Mouse (Mus musculus) left cerebral cortex, postnatal 25 days (tissue): ENCODE measurements around the gene Mctp2. TPM values are rescaled to one million over a fixed set of nuclear protein-coding genes. Genes with fewer than 3 reads are reported as not detected.
"Not testable (repeated sequence)": the region's sequence is repeated elsewhere in the genome, so short reads cannot be mapped to it uniquely, and the experiment has no call there.

Source experiments
- DNase-seq, 2 experiments: peaks; one replicate each; pipeline ENCODE4 v3.0.0; 2022; ENCODE audit warnings: low spot score in 2 of 2, mixed read lengths in 1 of 2
- intact Hi-C: fragments of 180-260 bp; cut with DNase I; formaldehyde crosslinking; loops from one replicate; pipeline ENCODE4 v1.15.1; 2025
- total RNA-seq, 2 experiments: library from RNA; stranded (reverse); gene quantifications; 2 replicates each; pipeline ENCODE4 v1.2.3; 2021

The Mctp2 gene
- total RNA-seq, 2 experiments from 2014 or later, result 1.4 to 2.2 TPM

- intact Hi-C loops, result no loop called here
- no peak for DNase-seq
Measured at GRCm38 (mm10) chr7:72278412-72278811, 28.0 kb downstream of the Mctp2 start.

- intact Hi-C loops, result no loop called here
Measured at GRCm38 (mm10) chr7:72275513-72275912, 30.9 kb downstream of the Mctp2 start.

GRCm38 (mm10) chr7:72271546-72271945 lies 34.9 kb downstream of the Mctp2 start:
- DNase-seq, result no peak
- intact Hi-C loops, result no loop called here

More at GRCm38 (mm10) chr7:72275513-72275912, 30.9 kb downstream of the Mctp2 start:
- no peak for DNase-seq

- intact Hi-C loops, result no loop called here
- DNase-seq, result no peak
Measured at GRCm38 (mm10) chr7:72269994-72270393, 36.4 kb downstream of the Mctp2 start.

- DNase-seq, result no peak
- intact Hi-C loops, result no loop called here
Measured at GRCm38 (mm10) chr7:72260766-72261655, 45.4 kb downstream of the Mctp2 start.

GRCm38 (mm10) chr7:72259045-72259444 lies 47.4 kb downstream of the Mctp2 start:
- DNase-seq, result no peak
- intact Hi-C loops, result no loop called here

GRCm38 (mm10) chr7:72250326-72250725 lies 56.1 kb downstream of the Mctp2 start:
- intact Hi-C loops, DNase-seq: not testable (repeated sequence)

- intact Hi-C loops, result no loop called here
- DNase-seq, result no peak
Measured at GRCm38 (mm10) chr7:72241269-72241668, 65.1 kb downstream of the Mctp2 start.

- intact Hi-C loops, result loop anchor here (1.0 to 10.0 kb wide), 2 partner anchors 122 to 375 kb away; no protein-coding TSS in a partner anchor
- DNase-seq, result peak; percentile 61 to 71
Measured at GRCm38 (mm10) chr7:72239782-72240493, 66.5 kb downstream of the Mctp2 start.

- intact Hi-C loops, result loop anchor here (10.0 kb wide), 1 partner anchor 374 kb away; no protein-coding TSS in a partner anchor
- DNase-seq, result peak; percentile 79 to 85
Measured at GRCm38 (mm10) chr7:72238575-72238974, 67.8 kb downstream of the Mctp2 start.

- intact Hi-C loops, result loop anchor here (10.0 kb wide), 1 partner anchor 370 kb away; no protein-coding TSS in a partner anchor
Measured at GRCm38 (mm10) chr7:72234433-72234998, 71.9 kb downstream of the Mctp2 start.

GRCm38 (mm10) chr7:72231182-72231877 lies 75.1 kb downstream of the Mctp2 start:
- DNase-seq, result no peak
- intact Hi-C loops, result loop anchor here (10.0 kb wide), 1 partner anchor 367 kb away; no protein-coding TSS in a partner anchor

More at GRCm38 (mm10) chr7:72234433-72234998, 71.9 kb downstream of the Mctp2 start:
- DNase-seq, result no peak

- intact Hi-C loops, result loop anchor here (10.0 kb wide), 1 partner anchor 365 kb away; no protein-coding TSS in a partner anchor
Measured at GRCm38 (mm10) chr7:72229925-72230324, 76.5 kb downstream of the Mctp2 start.

GRCm38 (mm10) chr7:72223558-72223957 lies 82.8 kb downstream of the Mctp2 start:
- DNase-seq, result no peak
- intact Hi-C loops, result no loop called here

More at GRCm38 (mm10) chr7:72229925-72230324, 76.5 kb downstream of the Mctp2 start:
- no peak for DNase-seq

GRCm38 (mm10) chr7:72222532-72222931 lies 83.9 kb downstream of the Mctp2 start:
- intact Hi-C loops, result no loop called here
- DNase-seq, result no peak

GRCm38 (mm10) chr7:72218048-72218447 lies 88.4 kb downstream of the Mctp2 start:
- DNase-seq, result no peak

GRCm38 (mm10) chr7:72215563-72216215 lies 90.7 kb downstream of the Mctp2 start:
- DNase-seq, result no peak
- intact Hi-C loops, result no loop called here

More at GRCm38 (mm10) chr7:72218048-72218447, 88.4 kb downstream of the Mctp2 start:
- intact Hi-C loops, result no loop called here

- DNase-seq, result no peak
- intact Hi-C loops, result no loop called here
Measured at GRCm38 (mm10) chr7:72210201-72210600, 96.2 kb downstream of the Mctp2 start.

- intact Hi-C loops, result no loop called here
- no peak for DNase-seq
Measured at GRCm38 (mm10) chr7:72209296-72209695, 97.1 kb downstream of the Mctp2 start.
